Mouse (Mus musculus): ENCODE measurements around the gene Tram2.

Tram2 gene

DNA sequence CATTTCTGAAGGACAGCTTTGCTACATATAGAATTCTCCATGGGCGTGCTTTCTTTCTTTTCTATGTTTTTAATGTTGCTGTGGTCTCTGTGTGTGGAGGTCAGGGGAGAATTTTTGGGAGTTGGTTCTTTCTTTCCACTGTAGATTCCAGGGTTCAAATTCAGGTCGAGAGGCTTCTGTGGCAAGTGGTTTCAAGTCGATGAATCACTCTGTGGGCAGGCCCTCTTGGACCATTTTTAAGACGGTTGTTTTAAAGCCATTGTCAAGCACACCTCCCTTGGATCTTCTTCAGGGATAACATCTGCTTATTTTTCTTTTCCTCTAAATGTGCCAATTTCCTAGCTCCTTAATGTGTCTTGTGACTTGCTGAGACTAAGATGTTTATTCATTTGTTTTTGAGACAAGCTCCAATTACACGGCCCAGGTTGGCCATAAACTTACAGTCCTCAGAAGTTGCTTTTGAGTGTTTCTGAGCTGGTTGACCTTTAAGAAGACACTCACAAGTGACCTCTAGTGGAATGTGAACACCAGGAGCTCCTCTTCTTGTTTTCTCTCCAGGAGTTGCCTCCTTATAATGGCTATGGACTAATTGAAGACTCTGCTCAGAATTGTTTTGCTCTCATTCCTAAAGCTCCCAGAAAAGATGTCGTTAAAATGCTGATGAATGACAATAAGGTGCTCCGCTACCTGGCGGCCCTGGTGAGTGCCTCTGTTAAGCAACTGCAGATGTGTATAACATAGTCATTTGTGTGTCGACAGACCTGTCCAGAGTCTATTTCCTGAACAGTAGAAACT, 104.5 kb downstream of the Tram2 start:
- in situ Hi-C loops (cut with MboI; ENCODE audit: low sequenced_read_pairs) = no loop called here

DNA sequence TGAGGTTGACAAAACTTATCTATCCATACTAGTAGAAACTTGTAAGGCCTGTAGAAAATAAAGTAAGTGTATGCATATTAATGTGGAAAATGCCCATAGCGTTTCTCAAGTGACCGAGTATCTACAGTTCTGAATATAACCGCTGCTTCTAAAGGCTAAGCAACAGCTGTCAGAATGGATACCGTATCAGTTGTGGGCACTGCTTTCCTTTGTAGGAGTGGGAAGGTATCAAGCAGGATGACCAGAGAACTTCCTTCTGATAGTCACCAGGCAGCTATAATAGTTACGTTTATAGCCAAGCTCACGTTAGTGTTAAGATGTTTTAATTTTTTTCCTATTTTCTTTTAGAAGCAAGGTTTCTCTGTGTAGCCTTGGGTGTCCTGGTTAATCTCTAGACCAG, 105.6 kb downstream of the Tram2 start:
- in situ Hi-C loops (cut with MboI; ENCODE audit: low sequenced_read_pairs) = no loop called here

DNA sequence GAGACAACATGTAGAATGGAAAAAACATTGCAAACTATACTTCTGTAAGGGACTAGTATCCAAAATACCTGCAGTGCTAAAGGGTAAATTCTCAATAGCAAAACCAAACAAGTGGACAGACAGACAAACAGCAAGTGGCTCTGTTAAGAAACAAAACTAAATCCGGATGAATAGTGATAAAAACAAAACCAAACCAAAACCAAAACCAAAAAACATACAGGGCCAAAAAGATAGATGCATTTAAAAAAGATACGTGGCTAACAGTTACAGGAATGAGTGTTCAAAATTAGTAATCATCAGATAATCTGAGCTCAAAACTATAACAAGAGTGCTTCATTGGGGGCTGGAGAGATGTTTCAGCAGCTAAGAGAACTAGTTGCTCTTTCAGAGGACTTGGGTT, 109.4 kb downstream of the Tram2 start:
- in situ Hi-C loops (cut with MboI; ENCODE audit: low sequenced_read_pairs) = no loop called here

DNA sequence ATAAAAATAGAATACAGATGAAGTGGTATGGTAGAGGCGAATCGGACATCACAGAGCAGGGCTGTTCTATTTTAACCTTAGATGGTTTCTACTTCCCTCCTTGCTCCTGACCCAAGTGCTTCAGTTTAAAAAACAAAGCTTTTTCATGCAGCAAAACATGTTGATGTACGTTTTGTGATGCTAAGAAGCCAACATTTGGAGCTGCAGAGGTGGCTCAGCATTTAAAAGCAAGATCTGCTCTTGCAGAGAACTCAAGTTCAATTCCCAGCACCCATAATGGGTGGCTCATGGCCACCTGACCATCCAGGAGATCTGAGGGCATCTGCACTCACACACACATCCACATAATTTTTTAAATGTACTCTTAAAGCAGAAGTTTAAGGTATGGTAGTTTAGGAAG, 124.2 kb downstream of the Tram2 start:
- in situ Hi-C loops (cut with MboI; ENCODE audit: low sequenced_read_pairs) = no loop called here

DNA sequence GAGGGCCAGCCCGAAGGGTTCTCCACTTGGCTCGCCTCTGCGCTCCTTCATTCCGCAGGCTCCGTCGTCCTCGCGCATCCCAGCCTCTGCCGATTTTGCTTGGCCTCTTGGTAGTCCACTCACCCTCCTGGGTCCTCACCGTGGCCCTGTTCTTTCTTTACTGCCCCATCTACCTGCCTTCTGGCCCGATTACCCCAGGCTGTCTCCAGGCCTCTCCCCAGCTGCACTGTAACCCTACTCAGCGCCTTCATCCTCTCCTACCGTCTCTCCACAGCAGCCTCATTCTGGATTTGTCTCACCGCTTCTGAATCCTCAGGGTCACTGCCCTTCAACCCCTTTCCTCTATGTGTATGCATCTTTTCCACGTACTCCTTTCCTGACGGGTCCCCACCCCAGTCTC, 127.2 kb downstream of the Tram2 start:
- in situ Hi-C loops (cut with MboI; ENCODE audit: low sequenced_read_pairs) = no loop called here

DNA sequence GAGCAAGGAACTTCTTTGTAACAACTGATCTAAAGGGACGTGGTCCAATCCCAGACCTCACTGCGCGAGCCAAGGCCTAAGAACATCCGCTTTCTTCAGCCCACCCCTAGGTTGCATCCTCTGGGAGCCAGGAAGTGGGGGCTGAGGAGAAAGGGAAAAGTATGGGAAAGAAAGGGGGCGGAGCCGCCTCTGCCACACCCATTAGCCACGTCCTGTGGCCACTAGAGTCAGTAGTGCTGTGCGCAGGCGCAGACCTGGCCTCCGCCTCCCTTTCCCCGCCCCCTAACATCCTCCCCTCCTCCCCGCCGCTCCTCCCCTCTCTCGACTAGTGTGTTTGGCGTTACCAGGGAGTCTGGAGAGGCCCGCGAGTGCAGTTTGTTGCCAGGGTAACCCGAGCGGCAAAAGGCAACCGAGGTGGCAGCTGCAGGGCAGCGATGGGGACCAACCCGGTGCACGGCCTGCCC, 127.7 kb downstream of the Tram2 start, which contains the start of gene Efhc1:
Gene Efhc1, plus strand, starts transcription at position 327 of the 464 bp plus-strand sequence.
- in situ Hi-C loops (cut with MboI; ENCODE audit: low sequenced_read_pairs) = no loop called here
